Mouse (Mus musculus): ENCODE measurements around the gene Kcnk10.

Gene Kcnk10

GRCm38 (mm10) chr12:98519866-98520567 lies 58.1 kb downstream of the Kcnk10 start:
- in situ Hi-C loops (cut with MboI, MseI) = no loop called here

DNA sequence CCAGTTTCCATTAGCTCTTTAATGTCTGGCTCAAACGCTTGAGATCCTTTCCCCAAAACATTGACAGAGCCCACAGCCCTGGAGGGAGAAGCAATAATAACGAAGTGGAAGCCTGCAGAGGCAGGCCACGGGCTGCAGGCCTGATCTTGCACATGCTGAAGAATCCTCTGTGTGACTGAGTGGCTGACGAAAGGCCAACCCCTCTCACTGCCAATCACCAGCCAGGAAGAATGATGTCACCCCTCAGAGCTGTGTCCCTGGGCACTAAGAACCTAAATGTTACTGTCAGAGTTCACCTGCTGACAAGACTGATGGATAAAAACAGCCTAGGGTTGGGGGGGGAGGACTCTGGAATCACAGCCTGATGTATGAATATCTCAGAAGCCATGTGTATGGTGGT lies 72.5 kb downstream of the Kcnk10 start:
- in situ Hi-C loops (cut with MboI, MseI) = no loop called here

DNA sequence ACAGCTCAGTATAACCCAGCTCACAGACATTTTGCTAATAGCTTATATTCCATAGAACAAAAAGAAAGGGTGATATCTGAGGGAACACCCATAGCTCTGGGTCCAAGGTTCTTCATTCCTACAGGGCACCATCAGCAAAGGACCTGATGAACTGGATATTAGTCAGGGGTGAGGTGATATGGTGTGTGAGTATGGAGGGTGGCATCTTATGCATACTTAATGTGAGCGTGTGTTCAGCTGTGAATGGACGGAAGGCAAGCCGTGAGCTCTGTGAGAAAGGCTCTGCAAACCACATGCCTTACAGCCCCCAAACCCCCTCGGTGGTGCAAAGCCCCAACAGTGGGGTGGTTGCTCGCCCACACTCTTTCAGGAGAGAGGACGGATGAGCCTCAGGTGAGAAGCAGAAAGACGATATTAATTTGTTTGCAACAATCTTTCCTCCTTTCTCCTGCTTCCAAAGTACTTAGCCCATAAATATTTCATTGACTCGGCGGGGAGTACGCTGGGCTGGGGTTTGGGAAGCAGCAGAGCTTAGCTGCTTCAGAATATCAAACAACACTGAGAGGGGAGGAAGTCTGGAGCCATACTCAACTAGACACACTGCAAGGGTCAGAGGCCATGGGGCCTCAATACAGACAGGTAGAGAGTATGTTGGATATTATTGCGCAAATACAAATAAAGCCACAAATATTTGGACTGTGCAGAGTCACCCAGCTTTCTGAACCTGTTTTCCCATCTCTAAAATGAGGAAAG lies 76.4 kb downstream of the Kcnk10 start:
- in situ Hi-C loops (cut with MboI, MseI) = no loop called here

GRCm38 (mm10) chr12:98501045-98501444 lies 77.1 kb downstream of the Kcnk10 start:
- in situ Hi-C loops (cut with MboI, MseI) = no loop called here

DNA sequence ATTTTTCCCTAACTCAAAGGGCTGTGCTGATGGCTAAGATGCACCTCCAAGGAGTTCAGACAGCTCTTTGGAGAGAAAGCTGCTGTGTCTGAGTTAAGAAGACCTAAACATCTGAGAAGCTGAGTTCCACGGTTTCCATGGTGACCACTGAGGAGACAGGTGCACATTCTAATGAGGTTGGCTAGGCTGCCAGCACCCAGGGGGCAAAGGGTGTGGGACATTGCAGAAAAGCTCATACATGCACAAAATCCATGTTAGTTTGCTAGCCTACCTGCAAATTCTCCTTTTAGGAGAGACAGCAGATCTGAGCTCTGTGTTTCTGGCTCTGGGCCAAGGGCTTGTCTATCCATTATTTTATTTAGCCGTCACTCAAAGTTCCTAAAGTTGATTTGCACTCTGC lies 96.7 kb downstream of the Kcnk10 start:
- in situ Hi-C loops (cut with MboI, MseI) = no loop called here

GRCm38 (mm10) chr12:98481048-98481447 lies 97.1 kb downstream of the Kcnk10 start:
- in situ Hi-C loops (cut with MboI, MseI) = no loop called here

GRCm38 (mm10) chr12:98477673-98478461 lies 100.2 kb downstream of the Kcnk10 start:
- in situ Hi-C loops (cut with MboI, MseI) = loop anchor here (5.0 kb wide), 1 partner anchor 34 kb away; no protein-coding TSS in a partner anchor

- in situ Hi-C loops (cut with MboI, MseI) = no loop called here
Measured at GRCm38 (mm10) chr12:98471232-98471631, 106.9 kb downstream of the Kcnk10 start.

DNA sequence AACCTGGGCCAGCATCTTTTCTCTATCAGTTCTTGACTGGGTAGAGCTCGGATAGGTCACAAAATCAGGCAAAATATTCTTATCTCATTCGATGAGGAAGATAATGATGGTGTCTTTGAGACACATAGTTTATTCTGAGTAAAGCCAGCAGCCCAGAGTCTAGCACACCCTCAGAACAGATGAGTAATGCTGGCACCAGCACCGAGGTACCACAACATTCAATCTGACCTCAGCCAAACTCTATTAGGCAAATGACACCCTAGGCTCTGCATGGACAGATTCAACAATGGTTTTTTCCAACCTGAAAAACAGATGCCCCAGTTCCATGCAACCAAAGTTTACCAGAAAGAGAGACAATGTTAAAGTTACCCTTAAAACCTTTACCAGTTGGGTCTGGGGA lies 108.0 kb downstream of the Kcnk10 start:
- in situ Hi-C loops (cut with MboI, MseI) = no loop called here

- in situ Hi-C loops (cut with MboI, MseI) = no loop called here
Measured at GRCm38 (mm10) chr12:98467793-98468192, 110.3 kb downstream of the Kcnk10 start.

DNA sequence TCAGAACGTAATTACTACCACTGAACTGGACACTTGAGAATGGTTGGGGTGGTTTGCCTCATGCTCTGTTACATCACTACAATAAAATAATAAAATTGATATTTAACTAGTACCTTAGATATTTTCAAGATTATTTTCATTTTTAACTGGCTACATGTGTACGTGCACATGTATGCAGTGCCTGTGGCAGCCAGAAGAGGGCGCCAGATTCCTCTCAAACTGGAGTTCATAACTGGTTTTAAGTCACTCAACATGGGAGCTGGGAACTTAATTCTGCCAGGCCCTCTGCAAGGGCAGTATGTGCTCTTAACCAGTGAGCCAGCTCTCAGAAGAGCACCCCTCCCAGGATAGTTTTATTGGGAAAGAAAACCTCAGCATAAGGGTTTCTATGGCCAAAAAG lies 118.2 kb downstream of the Kcnk10 start:
- in situ Hi-C loops (cut with MboI, MseI) = loop anchor here (5.0 kb wide), 1 partner anchor 152 kb away; no protein-coding TSS in a partner anchor

DNA sequence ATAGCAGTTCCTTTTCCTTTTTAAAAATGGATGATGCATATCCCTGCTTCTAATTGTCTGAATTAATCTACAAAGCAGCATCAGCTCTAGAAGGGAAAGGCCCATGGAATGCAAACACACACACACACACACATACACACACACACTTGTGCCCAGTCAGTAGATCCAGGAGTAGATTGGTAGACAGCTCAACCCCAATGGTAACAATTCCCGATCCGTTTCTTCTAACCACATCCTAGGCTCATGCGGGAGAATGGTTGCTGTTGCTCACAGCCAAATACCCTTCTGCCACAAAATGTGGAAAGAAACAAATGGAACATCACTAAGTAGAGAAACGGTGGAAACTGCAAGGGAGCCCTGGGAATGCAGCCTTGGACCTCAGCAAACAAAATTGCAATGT lies 119.2 kb downstream of the Kcnk10 start:
- in situ Hi-C loops (cut with MboI, MseI) = loop anchor here (5.0 kb wide), 1 partner anchor 153 kb away; no protein-coding TSS in a partner anchor

DNA sequence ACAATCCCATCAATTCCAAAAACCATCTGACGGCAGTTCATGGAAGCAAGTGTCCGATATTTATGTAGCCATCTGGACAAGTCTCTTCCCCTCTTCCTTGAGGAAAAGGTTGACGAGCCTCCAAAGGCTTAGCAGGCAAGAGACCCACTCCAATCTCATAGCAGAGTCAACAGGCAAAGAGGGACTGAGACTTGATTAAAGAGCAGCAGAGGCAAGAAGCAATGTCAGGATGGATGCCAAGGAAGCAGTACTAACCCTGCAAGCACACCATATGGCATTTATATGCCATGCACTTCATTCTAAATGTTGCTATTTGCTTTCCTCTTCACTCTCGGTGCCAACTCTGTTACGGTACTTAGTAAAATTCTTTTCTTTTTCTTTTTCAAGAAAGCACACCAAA lies 119.6 kb downstream of the Kcnk10 start:
- in situ Hi-C loops (cut with MboI, MseI) = loop anchor here (5.0 kb wide), 1 partner anchor 154 kb away; no protein-coding TSS in a partner anchor

DNA sequence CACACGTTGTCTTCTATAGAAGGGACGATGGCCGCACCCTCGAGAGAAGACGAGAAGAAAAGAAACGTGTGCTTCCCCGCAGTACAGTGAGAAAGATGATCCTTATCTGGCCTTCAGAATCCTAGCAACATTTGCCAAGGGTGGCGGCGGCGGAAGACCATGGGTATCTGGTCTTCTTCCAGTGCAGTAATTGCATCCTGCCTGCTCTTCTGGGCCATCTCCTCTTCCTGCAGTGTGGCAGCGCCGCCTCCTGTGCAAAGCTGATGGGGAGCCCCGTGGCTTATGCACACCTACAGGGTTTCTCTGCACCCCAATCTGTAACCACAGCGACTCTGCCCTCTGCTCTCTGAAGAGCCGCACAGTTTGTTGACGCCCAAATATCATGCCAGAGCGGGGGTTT lies 124.9 kb downstream of the Kcnk10 start:
- in situ Hi-C loops (cut with MboI, MseI) = no loop called here

- in situ Hi-C loops (cut with MboI, MseI) = no loop called here
Measured at GRCm38 (mm10) chr12:98452646-98453045, 125.5 kb downstream of the Kcnk10 start.

- in situ Hi-C loops (cut with MboI, MseI) = loop anchor here (5.0 kb wide), 2 partner anchors 173 to 233 kb away; no protein-coding TSS in a partner anchor
Measured at GRCm38 (mm10) chr12:98445637-98446036, 132.5 kb downstream of the Kcnk10 start.

- in situ Hi-C loops (cut with MboI, MseI) = loop anchor here (5.0 kb wide), 2 partner anchors 173 to 233 kb away; no protein-coding TSS in a partner anchor
Measured at GRCm38 (mm10) chr12:98444860-98445259, 133.2 kb downstream of the Kcnk10 start.

DNA sequence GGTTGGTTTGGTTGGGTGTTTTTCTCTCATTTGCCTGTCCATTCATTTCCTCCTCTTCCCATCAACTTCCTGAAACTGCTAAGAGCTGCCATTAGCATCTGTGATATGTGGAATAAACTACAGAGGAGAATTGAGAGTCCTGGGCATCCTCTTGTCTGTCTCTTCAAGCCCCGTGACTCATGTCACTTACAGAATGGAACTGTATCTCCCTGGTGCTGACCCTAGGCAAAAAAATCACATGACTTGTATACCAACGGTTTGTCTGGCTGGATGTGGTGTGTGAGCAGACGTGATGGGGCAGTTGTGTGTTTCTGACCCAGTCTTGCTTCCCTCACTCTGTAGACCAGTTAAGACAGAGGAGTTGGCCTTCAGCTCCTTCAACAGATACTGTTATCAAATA lies 134.4 kb downstream of the Kcnk10 start:
- in situ Hi-C loops (cut with MboI, MseI) = no loop called here

- in situ Hi-C loops (cut with MboI, MseI) = loop anchor here (5.0 kb wide), 1 partner anchor 66 kb away; no protein-coding TSS in a partner anchor
Measured at GRCm38 (mm10) chr12:98438080-98438479, 140.0 kb downstream of the Kcnk10 start.

GRCm38 (mm10) chr12:98430683-98431082 lies 147.4 kb downstream of the Kcnk10 start:
- in situ Hi-C loops (cut with MboI, MseI) = no loop called here

DNA sequence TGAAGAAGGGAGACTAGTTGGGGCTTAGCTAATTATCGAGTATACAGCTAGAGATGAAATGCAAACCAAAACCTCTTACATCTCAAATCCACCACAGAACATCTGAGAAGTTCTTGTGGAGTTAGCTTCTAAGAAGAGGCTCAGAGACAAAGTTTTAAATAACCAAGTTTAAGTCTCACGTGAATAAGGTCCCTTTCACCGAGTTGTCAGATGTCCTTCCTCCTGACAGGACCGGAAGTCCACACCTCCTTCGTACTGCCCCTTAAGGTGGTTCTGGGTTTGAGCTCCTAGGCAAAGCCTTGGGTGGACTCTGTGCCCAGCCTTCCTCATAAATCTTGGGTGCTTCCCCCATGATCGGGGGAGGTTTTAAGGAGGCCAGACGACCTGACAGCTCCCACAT lies 156.8 kb downstream of the Kcnk10 start:
- in situ Hi-C loops (cut with MboI, MseI) = no loop called here

DNA sequence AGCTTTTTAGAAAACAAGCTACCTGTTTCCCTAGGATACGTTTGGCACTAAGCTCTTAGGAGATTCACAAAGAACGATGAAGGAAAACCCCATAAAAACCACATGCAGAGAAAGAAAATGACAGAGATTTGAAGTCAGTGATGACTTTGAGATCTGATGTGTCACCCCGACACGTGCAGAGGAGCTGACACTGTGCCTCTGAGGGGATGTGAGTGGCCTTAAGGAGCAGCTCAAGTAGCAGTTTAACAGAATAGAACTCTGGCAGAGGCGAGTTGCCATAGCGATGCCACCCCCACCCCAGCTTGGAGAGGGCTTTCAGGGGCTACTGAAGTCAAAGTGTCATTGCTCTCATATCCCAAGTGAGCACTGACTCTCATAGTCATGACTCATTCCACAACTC lies 158.3 kb downstream of the Kcnk10 start:
- in situ Hi-C loops (cut with MboI, MseI) = no loop called here
